ENCODE assay signal across 2 mouse cellular contexts in genomic region chr8:69919876-69920662, GRCm38 (mm10).
TF ChIP-seq lines count a peak whose summit lies in the region.

No protein-coding gene starts in this region.

TF ChIP-seq in C2C12, 6 proteins besides CTCF, POLR2A, EP300 and RAD21:
- TF ChIP-seq USF1 (IDR thresholded peaks at IDR 0.05; ENCODE audit: low read depth) (peak; percentile 88), MYOG (IDR thresholded peaks at IDR 0.05; ENCODE audit: control insufficient read depth, extremely low read depth, insufficient read length) (no peak)

TF ChIP-seq in MEL, 35 proteins besides CTCF, POLR2A, EP300 and RAD21:
- TF ChIP-seq GATA1 (IDR thresholded peaks at IDR 0.05; ENCODE audit: low read depth, low read length) = peak; percentile 77
- TF ChIP-seq MAX (IDR thresholded peaks at IDR 0.05; ENCODE audit: low read length) = peak; percentile 95
- peak; percentile 87 for TF ChIP-seq SIN3A (IDR thresholded peaks at IDR 0.05; ENCODE audit: low read length)
- no peak for TF ChIP-seq POLR2AphosphoS5 (IDR thresholded peaks at IDR 0.05; ENCODE audit: borderline replicate concordance, low read depth, low read length)
- peak; percentile 75; the same call in 1 of the 2 replicates for TF ChIP-seq BHLHE40 (IDR thresholded peaks at IDR 0.05; ENCODE audit: borderline replicate concordance, low read depth, low read length)
- peak; percentile 74 for TF ChIP-seq TBP (IDR thresholded peaks at IDR 0.05; ENCODE audit: low read depth, low read length)
- TF ChIP-seq USF1 (IDR thresholded peaks at IDR 0.05; ENCODE audit: low read depth, low read length) = peak; percentile 98
- TF ChIP-seq HCFC1 (IDR thresholded peaks at IDR 0.05; ENCODE audit: low read depth, low read length) = peak; percentile 56
- peak; percentile 57 for TF ChIP-seq TAL1 (IDR thresholded peaks at IDR 0.05; ENCODE audit: low read length)
- peak; percentile 89 for TF ChIP-seq ETS1 (IDR thresholded peaks at IDR 0.05; ENCODE audit: low read depth, low read length)
- TF ChIP-seq USF2 (IDR thresholded peaks at IDR 0.05; ENCODE audit: borderline replicate concordance in 1 of 2, insufficient read depth in 1 of 2, low read depth in 1 of 2, low read length in 2 of 2) = peak; percentile 92 to 97
- TF ChIP-seq ELF1 (IDR thresholded peaks at IDR 0.05; ENCODE audit: low read depth, low read length) = peak; percentile 47; the same call in 1 of the 2 replicates
- no peak; the same call in 1 of the 2 replicates for TF ChIP-seq ZC3H11A (IDR thresholded peaks at IDR 0.05; ENCODE audit: low read depth, low read length)
- TF ChIP-seq MEF2A (IDR thresholded peaks at IDR 0.05; ENCODE audit: extremely low read depth, insufficient replicate concordance, low read depth, low read length, poor library complexity, severe bottlenecking) = no peak
- TF ChIP-seq MYC (IDR thresholded peaks at IDR 0.05; ENCODE audit: low read depth, low read length) = 0 out of 2 replicates have a peak, but pooled peaks have one; percentile 48
- peak; percentile 49; the same call in 1 of the 2 replicates for TF ChIP-seq MXI1 (IDR thresholded peaks at IDR 0.05; ENCODE audit: low read depth, low read length)
